Mouse (Mus musculus): ENCODE measurements around the gene Zbtb43.

DNA sequence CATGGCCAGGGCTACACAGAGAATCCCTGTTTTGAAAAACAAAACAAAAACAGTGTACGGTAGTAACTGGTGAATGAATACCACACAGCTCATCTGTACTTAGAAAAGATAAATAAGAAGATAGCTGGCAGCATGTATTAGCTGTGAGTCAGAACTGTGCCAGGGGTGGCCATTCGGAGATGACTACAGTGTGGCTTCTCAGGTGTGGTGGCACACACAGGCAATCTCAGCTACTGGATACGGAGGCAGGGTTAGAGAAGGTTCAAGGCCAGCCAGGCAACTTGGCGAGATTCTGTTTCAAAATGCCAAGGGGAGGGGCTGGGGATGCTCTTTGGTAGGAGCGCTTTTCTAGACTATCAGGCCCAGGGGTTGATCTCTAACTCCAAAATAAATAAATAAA is 22.6 kb downstream of the Zbtb43 start:
- TF ChIP-seq CTCF (IDR thresholded peaks at IDR 0.05; ENCODE audit: extremely low read depth, insufficient read depth, insufficient read length, insufficient replicate concordance) (no peak), POLR2A (IDR thresholded peaks at IDR 0.05; ENCODE audit: low read depth, low read length) (no peak)
